Mouse (Mus musculus) lung, postnatal 10 days (tissue): ENCODE results near the gene Gm21958.
"Not testable (repeated sequence)": the region's sequence is repeated elsewhere in the genome, so short reads cannot be mapped to it uniquely, and the experiment has no call there.

Experiments used
- DNase-seq: peaks from one replicate; pipeline ENCODE4 v3.0.0; 2021

Gene Gm21958

DNA sequence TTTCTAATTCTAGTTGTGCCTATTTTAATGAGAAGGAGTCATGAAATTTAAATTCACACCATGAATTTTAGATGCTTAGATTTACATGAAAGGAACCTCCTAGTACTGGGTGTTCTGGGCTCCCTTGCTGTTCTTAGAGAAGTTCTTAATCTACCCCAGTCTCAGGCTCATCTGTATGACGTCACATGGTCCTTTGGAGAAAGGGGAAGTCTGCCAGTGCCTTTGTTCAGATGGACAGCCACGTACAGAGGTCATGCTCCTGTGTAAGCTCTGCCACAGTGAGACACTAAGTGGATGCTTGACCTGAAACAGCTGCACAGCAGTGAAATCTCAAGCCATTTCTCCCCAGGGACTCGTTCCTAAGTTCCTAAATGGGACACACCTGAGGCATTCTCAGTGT, 4.8 kb upstream of the Gm21958 start:
- DNase-seq: no peak

GRCm38 (mm10) chr3:54717348-54717747, 3.2 kb upstream of the Gm21958 start:
- DNase-seq: no peak

GRCm38 (mm10) chr3:54715461-54715860, 1.3 kb upstream of the Gm21958 start:
- no peak for DNase-seq

DNA sequence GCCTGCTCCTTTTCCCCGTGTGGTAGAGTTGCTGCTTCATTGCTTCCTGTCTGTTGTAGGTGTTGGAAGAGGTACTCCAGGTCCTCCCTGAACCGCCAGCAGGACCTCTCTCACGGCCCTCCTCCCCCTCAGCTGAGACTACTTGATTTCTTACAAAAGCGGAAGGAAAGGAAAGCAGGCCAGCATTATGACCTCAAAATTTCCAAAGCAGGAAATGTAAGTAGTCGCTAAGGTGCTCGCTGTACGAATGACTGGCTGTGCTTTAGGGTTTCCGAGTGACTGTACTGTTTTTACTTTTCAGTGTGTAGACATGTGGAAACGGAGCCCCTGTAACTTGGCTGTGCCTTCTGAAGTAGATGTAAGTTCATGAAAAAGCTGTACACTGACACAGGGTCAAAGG, 5.2 kb downstream of the Gm21958 start:
- DNase-seq: no peak

- not testable (repeated sequence) for DNase-seq
These were observed 10.0 kb downstream of the Gm21958 start for GRCm38 (mm10) chr3:54704106-54704505.

- no peak for DNase-seq
These were observed 14.3 kb downstream of the Gm21958 start for GRCm38 (mm10) chr3:54699759-54700301.

- no peak for DNase-seq
These were observed 21.1 kb downstream of the Gm21958 start for GRCm38 (mm10) chr3:54693056-54693415.

DNA sequence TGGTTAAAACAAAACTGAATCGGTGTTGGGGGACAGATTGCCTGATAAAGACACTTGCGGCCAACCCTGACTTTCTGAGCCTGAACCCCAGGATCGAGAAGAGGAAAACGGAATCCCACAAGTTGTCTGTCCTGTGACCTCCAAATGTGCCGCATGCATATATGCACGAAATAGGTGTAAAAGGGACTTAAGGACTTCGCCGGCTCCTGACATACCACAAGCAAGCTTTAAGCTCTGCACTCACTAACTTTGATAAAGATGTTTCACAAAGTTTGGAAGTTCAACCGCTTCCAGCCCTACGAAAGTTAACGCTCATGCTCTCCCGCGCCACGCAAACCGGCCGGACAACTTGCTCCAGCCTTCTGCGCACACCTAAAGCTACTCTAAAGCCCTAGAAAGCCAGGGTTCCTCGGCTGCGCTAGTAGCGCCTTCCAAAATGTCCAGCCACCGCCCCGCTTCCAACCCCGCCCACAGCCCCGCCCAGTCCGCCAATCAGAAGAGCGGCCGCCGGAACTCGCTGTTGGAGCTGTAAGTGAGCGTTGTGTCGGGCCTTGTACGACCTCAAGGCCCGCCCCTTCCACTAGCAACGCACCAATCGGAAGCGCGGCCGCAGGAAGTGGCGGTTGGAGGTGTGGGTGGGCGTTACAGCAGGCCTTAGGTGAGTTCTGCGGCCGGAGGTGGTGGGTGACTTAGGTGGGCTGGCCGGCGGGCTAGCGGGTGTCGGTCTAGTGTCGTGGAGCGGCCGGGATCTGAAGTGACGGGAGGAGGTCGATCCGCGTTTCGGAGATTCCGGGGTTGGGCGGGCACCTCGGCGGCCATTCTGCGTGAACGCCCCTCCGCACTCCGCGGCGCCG, 21.7 kb downstream of the Gm21958 start, which contains the start of gene Supt20:
Gene Supt20 (plus strand): TSS at position 606 of the 854 bp plus-strand sequence.
- DNase-seq: peak; percentile 95

DNA sequence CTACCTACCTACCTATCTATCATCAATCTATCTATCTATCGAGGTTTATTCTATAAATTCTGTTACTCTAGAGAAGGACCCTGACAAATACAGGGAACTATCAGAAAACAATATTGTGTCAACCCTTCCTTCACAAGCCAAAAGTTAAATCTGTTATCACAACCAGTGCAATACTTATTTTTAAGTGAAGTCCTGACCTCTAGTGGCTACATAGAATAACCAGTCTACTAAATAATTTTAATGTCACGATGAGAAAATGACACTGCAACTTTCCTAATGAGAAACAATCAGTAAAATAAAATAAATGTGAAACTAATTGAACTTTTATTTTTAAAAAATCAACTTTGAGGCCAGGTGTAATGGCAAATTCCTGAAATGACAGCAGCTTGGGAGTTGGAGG, 25.1 kb downstream of the Gm21958 start:
- no peak for DNase-seq

DNA sequence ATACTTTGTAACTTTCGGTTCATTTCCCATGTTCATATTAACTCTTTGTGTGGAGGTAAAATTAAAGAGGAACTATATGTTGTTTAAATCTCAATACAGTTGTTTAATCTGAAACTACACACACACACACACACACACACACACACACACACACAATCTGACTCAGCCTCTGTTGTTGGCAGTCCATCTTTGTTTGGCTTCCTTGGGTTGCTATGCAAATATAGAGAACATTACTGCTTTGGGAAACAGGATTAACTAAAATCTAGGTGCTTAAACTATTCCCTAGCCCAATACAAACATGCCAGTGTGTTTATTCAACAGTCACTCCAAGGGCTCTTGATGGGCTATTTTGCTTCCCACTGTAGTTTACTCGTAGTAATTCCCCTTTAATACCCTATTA, 26.9 kb downstream of the Gm21958 start:
- DNase-seq: no peak

- DNase-seq: no peak
These were observed 29.0 kb downstream of the Gm21958 start for GRCm38 (mm10) chr3:54685202-54685601.

DNA sequence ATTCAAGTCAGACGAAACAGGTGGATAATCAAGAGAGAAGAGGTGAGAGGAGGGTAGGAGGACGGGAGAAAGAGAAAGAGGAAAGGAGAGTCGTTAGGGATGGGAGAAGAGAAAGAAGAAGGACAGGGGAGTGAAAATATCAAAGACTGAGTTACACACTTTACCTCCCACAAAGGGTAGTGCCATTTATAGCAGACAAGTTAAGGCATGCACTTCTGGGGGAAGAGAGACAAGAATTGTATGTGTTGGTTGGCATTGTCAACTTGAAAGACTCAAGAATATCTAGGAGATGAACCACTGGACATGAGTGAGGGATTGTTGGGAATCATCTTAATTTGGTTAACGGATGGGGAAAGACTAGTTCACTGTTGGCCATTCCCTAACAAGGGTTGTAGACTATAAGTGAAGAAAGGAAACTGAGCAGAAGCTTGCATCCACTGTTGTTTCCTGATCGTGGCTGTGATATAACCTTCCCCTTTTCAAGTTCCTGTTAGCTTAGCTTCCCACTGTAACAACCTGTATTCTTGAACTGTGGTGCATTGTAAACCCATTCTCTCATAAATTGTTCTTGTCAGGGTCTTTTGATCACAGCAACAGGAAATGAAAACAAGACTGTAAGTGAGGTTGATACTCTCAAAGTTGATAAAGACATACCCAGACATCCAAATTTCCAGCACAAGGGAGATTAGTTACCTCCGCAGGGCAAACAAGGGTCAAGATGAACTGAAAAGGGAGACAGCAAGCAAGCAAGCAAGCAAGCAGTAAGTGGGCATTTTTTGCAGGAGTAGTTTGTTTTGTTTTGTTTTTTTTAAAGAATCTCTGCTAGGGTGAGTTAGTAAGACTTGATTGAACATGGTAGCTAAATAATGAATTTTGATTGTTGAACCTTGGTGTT, 32.6 kb downstream of the Gm21958 start:
- DNase-seq: no peak

GRCm38 (mm10) chr3:54676818-54677217, 37.3 kb downstream of the Gm21958 start:
- no peak for DNase-seq

DNA sequence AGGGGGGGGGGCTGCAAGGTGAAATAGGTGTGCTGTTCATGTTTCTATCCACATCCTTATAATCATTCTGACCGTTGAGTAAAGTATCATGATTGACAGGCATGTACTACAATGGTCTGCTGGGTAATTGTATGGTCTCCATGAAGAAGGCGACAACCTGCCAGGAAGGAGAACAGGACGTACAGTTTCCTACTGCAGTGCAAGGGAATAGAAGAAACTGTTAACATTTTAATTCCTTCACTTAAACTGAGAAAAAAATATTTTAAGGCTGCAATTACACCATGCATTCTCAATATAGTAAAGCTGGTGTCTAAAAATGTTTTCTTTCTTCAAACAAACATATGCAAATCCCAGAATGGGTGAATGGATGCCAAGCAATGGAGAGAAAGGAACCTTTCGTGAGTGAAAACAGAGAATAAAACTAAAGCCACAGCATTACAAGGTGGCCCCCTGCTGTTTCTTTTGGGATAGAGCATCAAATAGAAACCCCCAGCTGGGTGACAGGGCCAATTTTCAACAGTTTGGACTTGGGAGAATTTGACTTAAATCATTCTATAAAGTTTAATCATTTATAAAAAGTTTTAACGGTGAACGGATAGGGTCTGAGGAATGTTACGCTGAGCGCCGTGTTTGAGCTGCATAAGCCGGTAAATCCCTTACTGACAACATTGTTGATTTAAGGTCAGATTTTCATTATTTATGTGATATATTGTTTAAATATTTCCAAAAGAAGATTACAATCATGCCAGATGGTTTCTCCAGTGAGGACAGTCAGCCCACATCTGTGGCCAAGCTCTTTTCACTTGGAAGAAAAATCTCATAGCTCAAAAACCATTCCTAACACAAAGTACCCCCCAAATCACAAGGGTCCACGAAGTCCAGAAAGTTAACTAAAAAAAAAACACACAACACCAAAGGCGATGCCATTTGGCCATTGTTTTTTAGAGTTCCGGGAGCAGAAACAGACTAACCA, 41.3 kb downstream of the Gm21958 start:
- DNase-seq: peak; percentile 64

DNA sequence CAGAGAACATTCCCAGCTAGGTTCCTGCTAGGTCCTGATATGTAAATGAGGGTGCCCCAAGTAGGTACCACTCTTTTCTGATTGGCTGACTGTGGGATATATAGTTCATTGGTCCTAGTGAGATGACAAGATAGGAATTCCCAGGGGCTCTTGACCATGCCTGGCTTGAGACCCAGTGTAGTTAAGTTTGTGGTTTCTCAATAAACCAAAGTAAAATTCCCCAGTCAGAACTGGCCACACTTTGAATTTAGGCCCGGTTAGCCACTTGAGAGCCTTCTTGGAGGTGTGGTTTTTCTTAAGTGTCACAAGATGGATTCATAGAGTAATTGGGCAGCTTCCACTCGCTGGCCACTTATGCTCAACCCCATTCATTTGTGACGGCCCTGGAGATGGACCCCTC, 42.0 kb downstream of the Gm21958 start:
- DNase-seq: no peak

- no peak for DNase-seq
These were observed 44.6 kb downstream of the Gm21958 start for GRCm38 (mm10) chr3:54669559-54669958.

GRCm38 (mm10) chr3:54668722-54669121, 45.4 kb downstream of the Gm21958 start:
- DNase-seq: no peak

DNA sequence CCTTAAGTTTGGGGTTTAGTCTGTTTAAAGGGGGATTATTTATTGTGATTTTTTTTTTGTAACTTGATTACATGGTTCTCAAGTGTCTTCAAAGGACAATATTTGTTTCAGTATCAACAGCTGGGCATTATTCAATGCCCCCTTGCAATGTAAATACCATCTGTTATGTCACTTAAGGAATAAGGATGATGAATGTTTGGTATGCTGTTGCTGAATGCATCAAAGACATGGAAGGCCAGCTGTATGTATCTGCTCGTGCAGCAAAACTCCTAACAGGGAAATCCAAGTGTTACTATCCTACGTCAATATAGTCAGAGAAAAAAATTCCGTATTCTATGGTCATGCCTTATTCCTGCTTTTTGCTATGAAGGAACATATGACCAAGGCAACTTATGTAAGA, 46.0 kb downstream of the Gm21958 start:
- no peak for DNase-seq
